Mouse (Mus musculus) gastrocnemius, postnatal 14 days (tissue): ENCODE data around the gene Calr3. TPM values are rescaled to one million over a fixed set of nuclear protein-coding genes. Genes with fewer than 3 reads are reported as not detected.

ENCODE experiments used
- DNase-seq: peaks from one replicate; pipeline ENCODE4 v3.0.0; 2021; ENCODE audit warnings: mixed read lengths
- intact Hi-C: fragments of 180-260 bp; cut with DNase I; formaldehyde crosslinking; loops from one replicate; pipeline ENCODE4 v1.15.1; 2025; ENCODE audit warnings: low total_unique reads
- long read RNA-seq, 2 experiments: library from polyadenylated mRNA; stranded (forward); transcript quantifications; one replicate each; pipeline ENCODE4 v2.0.0; 2021
- total RNA-seq, 2 experiments: library from RNA; stranded (reverse); gene quantifications; 2 replicates each; pipeline ENCODE4 v1.2.3; 2021

The Calr3 gene
- total RNA-seq: 1 to 10 TPM; 1.7 to 1.8 TPM
- long read RNA-seq, experiment 1, partial matches to known transcripts: 1 of 4 reads
- long read RNA-seq, experiment 1, other reads (novel, unspliced or antisense): 0 of 4 reads
- long read RNA-seq, experiment 2, partial matches to known transcripts: 0 of 3 reads
- long read RNA-seq, experiment 2, other reads (novel, unspliced or antisense): 1 of 3 reads

GRCm38 (mm10) chr8:72443338-72443993 is at the start of gene Calr3, which contains the start of gene 1700030K09Rik:
Calr3 (minus strand) TSS chr8:72443870.
1700030K09Rik (plus strand) TSS chr8:72443880.
- DNase-seq: peak; percentile 99
- intact Hi-C loops: no loop called here

- DNase-seq: no peak
- intact Hi-C loops: loop anchor here (10.0 kb wide), 1 partner anchor 51 kb away; the partner anchor contains the start of gene Med26
Observed at GRCm38 (mm10) chr8:72493381-72493780, 49.7 kb upstream of the Calr3 start.

GRCm38 (mm10) chr8:72492622-72493081 is 49.0 kb upstream of the Calr3 start:
- intact Hi-C loops: loop anchor here (10.0 kb wide), 1 partner anchor 52 kb away; the partner anchor contains the start of gene Med26
- DNase-seq: peak; percentile 100

- DNase-seq: peak; percentile 29
- intact Hi-C loops: loop anchor here (10.0 kb wide), 1 partner anchor 53 kb away; the partner anchor contains the start of gene Med26
Observed at GRCm38 (mm10) chr8:72491680-72492621, 48.3 kb upstream of the Calr3 start, which contains the start of gene Slc35e1. Slc35e1 (minus strand) TSS chr8:72492614.

- intact Hi-C loops: loop anchor here (10.0 kb wide), 1 partner anchor 54 kb away; the partner anchor contains the start of gene Med26
- DNase-seq: no peak
Observed at GRCm38 (mm10) chr8:72491017-72491416, 47.3 kb upstream of the Calr3 start.

- no peak for DNase-seq
- intact Hi-C loops: no loop called here
Observed at GRCm38 (mm10) chr8:72487014-72487413, 43.3 kb upstream of the Calr3 start.

GRCm38 (mm10) chr8:72485456-72486199 is 42.0 kb upstream of the Calr3 start:
- peak; percentile 42 for DNase-seq
- intact Hi-C loops: no loop called here

GRCm38 (mm10) chr8:72474826-72475546 is 31.3 kb upstream of the Calr3 start, which contains the start of gene Cherp:
Cherp (minus strand) TSS chr8:72475226.
- intact Hi-C loops: no loop called here
- peak; percentile 97 for DNase-seq

- intact Hi-C loops: no loop called here
- no peak for DNase-seq
Observed at GRCm38 (mm10) chr8:72470684-72471083, 27.0 kb upstream of the Calr3 start.

- intact Hi-C loops: no loop called here
- DNase-seq: no peak
Observed at GRCm38 (mm10) chr8:72469984-72470383, 26.3 kb upstream of the Calr3 start.

GRCm38 (mm10) chr8:72469243-72469642 is 25.6 kb upstream of the Calr3 start:
- DNase-seq: no peak
- intact Hi-C loops: no loop called here

- DNase-seq: no peak
- intact Hi-C loops: no loop called here
Observed at GRCm38 (mm10) chr8:72464211-72464610, 20.5 kb upstream of the Calr3 start.

GRCm38 (mm10) chr8:72459881-72460533 is 16.3 kb upstream of the Calr3 start:
- intact Hi-C loops: no loop called here
- DNase-seq: no peak

- intact Hi-C loops: no loop called here
- no peak for DNase-seq
Observed at GRCm38 (mm10) chr8:72458457-72458856, 14.8 kb upstream of the Calr3 start.

GRCm38 (mm10) chr8:72457806-72458205 is 14.1 kb upstream of the Calr3 start:
- intact Hi-C loops: no loop called here
- no peak for DNase-seq

GRCm38 (mm10) chr8:72455317-72455716 is 11.6 kb upstream of the Calr3 start:
- intact Hi-C loops: no loop called here
- no peak for DNase-seq

GRCm38 (mm10) chr8:72453904-72454303 is 10.2 kb upstream of the Calr3 start:
- intact Hi-C loops: no loop called here
- no peak for DNase-seq

GRCm38 (mm10) chr8:72451516-72451915 is 7.8 kb upstream of the Calr3 start:
- intact Hi-C loops: no loop called here
- no peak for DNase-seq
